Mouse (Mus musculus) small intestine, adult 2 months (tissue): ENCODE measurements at regions not wholly inside any gene's neighbourhood (a gene's known extent, or its start where the extent isn't known, plus 50 kb on each side); places are given as distances from the start of the nearest gene placed in this dataset.

Experiments used
- H3K27ac ChIP-seq: fragments of 200-500 bp; 2 replicates; pipeline ENCODE4 v1.5.1; 2012; ENCODE audit warnings: low read depth, low read length, control low read depth, inconsistent platforms; ENCODE audit not compliant: insufficient read depth
- H3K27me3 ChIP-seq: fragments of 200-500 bp; 2 replicates; pipeline ENCODE4 v1.6.1; 2012; ENCODE audit warnings: mild to moderate bottlenecking, moderate library complexity, low read length, inconsistent platforms; ENCODE audit not compliant: control insufficient read depth, insufficient read depth
- H3K36me3 ChIP-seq: fragments of 200-500 bp; 2 replicates; pipeline ENCODE4 v1.6.1; 2012; ENCODE audit warnings: mild to moderate bottlenecking, low read length, control low read depth, inconsistent platforms; ENCODE audit not compliant: control insufficient read depth, insufficient read depth
- H3K4me1 ChIP-seq: fragments of 200-500 bp; 2 replicates; pipeline ENCODE4 v1.6.1; 2012; ENCODE audit warnings: low read length, inconsistent platforms, mixed read lengths; ENCODE audit not compliant: control insufficient read depth, insufficient read depth, insufficient read length
- H3K4me3 ChIP-seq: fragments of 200-500 bp; 2 replicates; pipeline ENCODE4 v1.5.1; 2012; ENCODE audit warnings: low read depth, mild to moderate bottlenecking, control low read depth, inconsistent platforms, low read length, moderate library complexity
- CTCF ChIP-seq: fragments of 200-500 bp; IDR thresholded peaks from 2 replicates; pipeline ENCODE4 v1.5.1; 2012; ENCODE audit warnings: low read depth, mild to moderate bottlenecking, control low read depth, inconsistent platforms, low read length, moderate library complexity, mixed read lengths; ENCODE audit not compliant: insufficient replicate concordance, insufficient read length; ENCODE audit errors: extremely low read depth
- POLR2A ChIP-seq: fragments of 200-500 bp; IDR thresholded peaks from 2 replicates; pipeline ENCODE4 v1.6.1; 2012; ENCODE audit warnings: low read depth, mild to moderate bottlenecking, control low read depth, inconsistent platforms, low read length, moderate library complexity
- WGBS: fragments of 180-500 bp; shearing (Covaris S2); methylation state at CpG from one replicate; pipeline ENCODE4 v1.1.7; 2018; 5-methylcytosine and 5-hydroxymethylcytosine counted together

- 85% methylated on average over 2 of the region's 2 CpGs for WGBS
- no peak for TF ChIP-seq POLR2A
- no peak for TF ChIP-seq CTCF
- H3K27ac ChIP-seq, result no peak overlapping the region
- no peak overlapping the region for H3K4me3 ChIP-seq
- no peaks in the 10 kb centered on the region; the same call in 1 of the 2 replicates for H3K27me3 ChIP-seq
- peaks cover 9% of the 10 kb centered on the region; the same call in 1 of the 2 replicates for H3K4me1 ChIP-seq
- H3K36me3 ChIP-seq, result no peaks in the 10 kb centered on the region
Measured at GRCm38 (mm10) chr10:98745409-98745808, 168.8 kb upstream of the Atp2b1 start.

DNA sequence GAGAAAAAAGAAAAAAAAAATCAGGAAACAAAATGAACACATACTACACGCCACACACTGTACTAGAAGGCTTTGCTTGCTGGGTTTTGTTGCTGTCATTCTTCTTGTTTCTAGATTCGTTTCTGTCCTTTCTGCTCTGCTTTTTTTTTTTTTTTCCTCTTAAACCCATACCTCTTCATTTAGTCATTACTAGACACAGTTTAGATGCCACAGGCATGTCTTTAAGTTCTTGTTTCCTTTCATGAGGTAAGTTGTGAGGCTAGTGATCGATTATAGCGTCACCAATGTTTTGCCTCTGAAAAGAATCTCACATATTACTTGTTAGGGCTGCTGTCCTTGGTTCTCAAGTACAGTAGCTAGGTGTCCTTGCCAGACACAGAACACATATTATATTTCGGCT is 168.3 kb upstream of the Atp2b1 start:
- Histone ChIP-seq H3K4me1 (peaks cover 9% of the 10 kb centered on the region; the same call in 1 of the 2 replicates), H3K4me3 (no peak overlapping the region), H3K36me3 (no peaks in the 10 kb centered on the region), H3K27ac (no peak overlapping the region), H3K27me3 (no peaks in the 10 kb centered on the region; the same call in 1 of the 2 replicates)
- 81% methylated on average over 5 of the region's 5 CpGs for WGBS
- no peak for TF ChIP-seq CTCF
- TF ChIP-seq POLR2A, result no peak

DNA sequence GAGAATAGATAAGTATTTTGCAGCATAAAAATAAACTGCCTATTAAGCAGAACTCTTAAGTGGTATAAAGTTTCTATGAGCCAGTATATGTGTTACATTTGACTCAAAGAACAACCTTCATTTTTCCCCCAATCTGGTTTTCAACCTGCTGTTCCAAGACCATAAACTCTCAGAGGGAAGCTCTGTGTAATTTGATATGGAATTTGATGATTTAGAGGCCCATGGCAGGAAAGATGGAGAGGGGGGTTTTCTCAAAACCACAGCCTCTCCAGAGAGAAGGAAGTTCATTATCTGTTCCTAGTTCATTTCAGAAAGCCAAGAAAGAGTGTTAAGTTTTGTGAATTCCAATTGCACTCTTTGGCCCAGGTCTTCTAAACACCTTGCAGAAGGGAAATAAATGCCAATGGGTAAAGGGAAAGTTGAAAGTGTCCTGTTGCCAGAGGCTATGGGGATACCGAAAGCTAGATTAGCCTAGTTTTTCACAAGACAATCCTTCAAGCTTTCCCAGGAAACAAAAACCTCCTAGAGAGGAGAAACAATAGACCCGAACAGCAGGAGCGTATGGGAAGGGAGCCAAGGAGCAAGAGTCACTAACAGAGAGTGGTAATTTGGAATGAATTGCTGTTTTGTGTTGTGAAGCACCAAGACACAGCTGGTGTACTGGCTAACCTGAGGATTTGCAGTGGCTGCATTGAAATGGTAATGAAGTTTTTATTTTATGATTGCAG is 165.2 kb upstream of the Atp2b1 start:
- no peaks in the 10 kb centered on the region for H3K36me3 ChIP-seq
- 27% methylated on average over 3 of the region's 3 CpGs for WGBS

GRCm38 (mm10) chr10:98749584-98749947 is 164.6 kb upstream of the Atp2b1 start:
- Histone ChIP-seq H3K4me3 (no peak overlapping the region), H3K27ac (no peak overlapping the region), H3K27me3 (no peaks in the 10 kb centered on the region; the same call in 1 of the 2 replicates), H3K4me1 (peaks cover 2% of the 10 kb centered on the region; the same call in 1 of the 2 replicates), H3K36me3 (no peaks in the 10 kb centered on the region)
- TF ChIP-seq POLR2A, result no peak
- no peak for TF ChIP-seq CTCF
- WGBS, result 66% methylated on average over 4 of the region's 4 CpGs

More for the DNA sequence above, 165.2 kb upstream of the Atp2b1 start:
- no peak overlapping the region for H3K27ac ChIP-seq
- no peaks in the 10 kb centered on the region; the same call in 1 of the 2 replicates for H3K27me3 ChIP-seq
- TF ChIP-seq CTCF (no peak), POLR2A (no peak)
- peaks cover 4% of the 10 kb centered on the region; the same call in 1 of the 2 replicates for H3K4me1 ChIP-seq
- H3K4me3 ChIP-seq, result no peak overlapping the region

DNA sequence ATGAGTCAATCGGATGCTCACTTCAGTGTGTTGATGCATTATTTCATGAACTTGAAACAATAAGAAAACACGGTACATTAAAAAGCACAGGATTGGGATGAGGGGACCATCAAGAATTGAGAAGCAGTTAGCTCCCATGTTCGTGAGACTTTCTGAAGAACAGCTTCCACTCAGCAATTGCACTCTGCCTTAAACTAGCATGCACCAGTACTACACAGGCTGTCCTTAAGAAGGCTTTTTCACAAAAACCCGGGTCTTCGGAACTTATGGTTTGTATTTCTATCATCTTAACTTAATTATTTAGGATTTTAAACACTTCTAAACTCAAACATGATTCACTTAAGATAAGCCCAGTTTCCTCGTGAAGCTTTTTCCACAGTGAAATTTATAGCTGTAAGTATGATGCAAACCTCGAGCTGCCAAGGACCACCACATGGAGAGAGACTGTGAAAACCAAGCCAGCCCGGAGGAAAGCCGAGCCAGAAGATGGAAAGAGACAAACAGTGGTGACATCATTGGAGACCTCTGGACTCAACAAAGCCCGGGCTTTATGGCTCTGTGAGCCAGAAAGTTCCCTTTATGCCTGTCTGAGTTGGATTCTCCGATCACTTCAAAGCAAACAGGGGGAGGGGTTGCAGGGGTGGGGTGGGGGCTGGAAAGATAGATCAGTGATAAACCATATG is 162.7 kb upstream of the Atp2b1 start:
- Histone ChIP-seq H3K36me3 (no peaks in the 10 kb centered on the region), H3K27ac (no peak overlapping the region), H3K4me1 (peaks cover 2% of the 10 kb centered on the region; the same call in 1 of the 2 replicates), H3K4me3 (no peak overlapping the region), H3K27me3 (no peaks in the 10 kb centered on the region)
- TF ChIP-seq POLR2A (no peak), CTCF (no peak)
- WGBS, result 46% methylated on average over 11 of the region's 11 CpGs

DNA sequence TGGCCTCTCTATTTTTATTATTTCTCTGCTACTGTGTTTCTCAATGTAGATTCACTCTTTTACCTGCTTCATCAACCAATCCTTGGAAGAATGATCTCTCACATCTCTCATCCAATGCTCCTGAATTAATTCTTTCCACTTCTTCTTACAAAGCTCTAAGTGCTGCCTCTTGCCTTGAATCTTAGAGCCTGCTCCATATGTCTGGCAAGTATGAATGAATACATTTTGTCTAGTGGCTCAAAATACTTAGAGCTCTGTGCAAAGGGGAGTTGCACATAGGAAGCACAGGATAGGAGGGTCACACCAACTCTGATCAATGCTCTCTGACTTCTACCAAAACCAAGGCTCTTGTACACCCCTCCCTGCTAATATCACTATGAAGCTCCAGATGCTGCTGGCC is 153.1 kb upstream of the Atp2b1 start:
- Histone ChIP-seq H3K27ac (no peak overlapping the region), H3K4me3 (no peak overlapping the region), H3K36me3 (no peaks in the 10 kb centered on the region), H3K27me3 (no peaks in the 10 kb centered on the region), H3K4me1 (no peaks in the 10 kb centered on the region)
- no peak for TF ChIP-seq CTCF
- TF ChIP-seq POLR2A, result no peak

GRCm38 (mm10) chr10:98765786-98766419 is 148.3 kb upstream of the Atp2b1 start:
- WGBS, result 82% methylated on average over 11 of the region's 11 CpGs
- Histone ChIP-seq H3K4me3 (no peak overlapping the region), H3K27me3 (no peaks in the 10 kb centered on the region), H3K36me3 (no peaks in the 10 kb centered on the region), H3K4me1 (no peaks in the 10 kb centered on the region), H3K27ac (no peak overlapping the region)
- TF ChIP-seq CTCF, result no peak
